Mouse (Mus musculus): ENCODE results near the gene Usp45. TPM values are rescaled to one million over a fixed set of nuclear protein-coding genes. Genes with fewer than 3 reads are reported as not detected.

Usp45 gene
- polyA plus RNA-seq, 1 experiment = 22.5 TPM

DNA sequence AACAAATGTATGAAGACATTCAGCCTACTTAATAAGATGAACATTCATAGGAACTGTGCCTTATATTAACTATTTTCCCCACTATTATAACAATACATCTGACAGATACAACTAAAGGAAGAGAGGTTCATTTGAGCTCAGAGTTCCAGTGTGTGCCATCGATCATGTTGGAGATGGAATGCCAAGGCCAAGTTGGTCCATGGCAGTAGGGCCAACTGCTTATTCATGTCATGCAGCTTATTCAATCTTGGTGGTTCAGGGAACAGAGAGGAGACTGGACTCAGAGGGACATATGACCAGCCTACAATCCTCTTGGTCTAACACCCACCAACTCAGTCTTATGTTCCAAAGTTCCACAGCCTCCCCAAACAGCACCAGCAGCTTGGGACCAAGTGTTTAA is 34.1 kb downstream of the Usp45 start:
- no peaks in the 10 kb centered on the region for H3K27me3 ChIP-seq (ENCODE audit: control insufficient read depth, insufficient read depth, low read length)
- WGBS = 100% methylated on average over 1 of the region's 1 CpGs
- H3K4me1 ChIP-seq (ENCODE audit: control insufficient read depth, insufficient read depth, low read length) = no peaks in the 10 kb centered on the region
- no peak overlapping the region for H3K27ac ChIP-seq (ENCODE audit: insufficient read depth, low read length)
- DNase-seq = no peak
- no peak for TF ChIP-seq POLR2A (IDR thresholded peaks at IDR 0.05; ENCODE audit: borderline replicate concordance, insufficient read depth, low read length)
- TF ChIP-seq CTCF (IDR thresholded peaks at IDR 0.05; ENCODE audit: borderline replicate concordance, insufficient read depth, low read depth, low read length) = no peak
- H3K4me3 ChIP-seq (replicated peaks; ENCODE audit: insufficient read depth, low read depth, low read length) = no peak overlapping the region

- Histone ChIP-seq H3K4me3 (replicated peaks; ENCODE audit: insufficient read depth, low read depth, low read length) (no peak overlapping the region), H3K27ac (ENCODE audit: insufficient read depth, low read length) (no peak overlapping the region), H3K27me3 (ENCODE audit: control insufficient read depth, insufficient read depth, low read length) (no peaks in the 10 kb centered on the region), H3K4me1 (ENCODE audit: control insufficient read depth, insufficient read depth, low read length) (no peaks in the 10 kb centered on the region)
- TF ChIP-seq CTCF (IDR thresholded peaks at IDR 0.05; ENCODE audit: borderline replicate concordance, insufficient read depth, low read depth, low read length) (no peak), POLR2A (IDR thresholded peaks at IDR 0.05; ENCODE audit: borderline replicate concordance, insufficient read depth, low read length) (no peak)
- WGBS = 97% methylated on average over 2 of the region's 2 CpGs
- DNase-seq = no peak
These were observed 34.7 kb downstream of the Usp45 start for GRCm38 (mm10) chr4:21801620-21802019.

DNA sequence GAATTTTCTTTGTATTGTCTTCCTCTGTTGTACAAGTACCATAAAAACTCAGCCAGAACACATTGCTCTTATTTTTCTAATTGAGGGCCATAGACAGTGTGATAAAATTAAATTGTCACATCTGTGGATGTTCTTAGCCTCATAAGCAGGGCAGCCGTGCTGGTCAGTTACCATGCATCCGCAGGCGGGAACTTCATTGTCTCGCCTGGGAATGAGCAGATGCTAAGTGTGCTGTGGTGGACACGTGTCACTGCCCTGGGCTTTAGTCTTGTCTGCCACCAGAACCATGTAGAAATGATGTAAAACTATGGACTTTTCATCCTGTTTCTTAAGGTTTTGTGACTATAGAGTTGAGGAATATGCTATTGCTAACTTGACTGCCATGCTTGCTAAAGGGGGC is 40.2 kb downstream of the Usp45 start:
- Histone ChIP-seq H3K4me3 (replicated peaks; ENCODE audit: insufficient read depth, low read depth, low read length) (no peak overlapping the region), H3K4me1 (ENCODE audit: control insufficient read depth, insufficient read depth, low read length) (no peaks in the 10 kb centered on the region), H3K27ac (ENCODE audit: insufficient read depth, low read length) (no peak overlapping the region), H3K27me3 (ENCODE audit: control insufficient read depth, insufficient read depth, low read length) (no peaks in the 10 kb centered on the region)
- TF ChIP-seq POLR2A (IDR thresholded peaks at IDR 0.05; ENCODE audit: borderline replicate concordance, insufficient read depth, low read length) (no peak), CTCF (IDR thresholded peaks at IDR 0.05; ENCODE audit: borderline replicate concordance, insufficient read depth, low read depth, low read length) (no peak)
- DNase-seq = no peak
- WGBS = 53% methylated on average over 5 of the region's 5 CpGs

- Histone ChIP-seq H3K27me3 (ENCODE audit: control insufficient read depth, insufficient read depth, low read length) (no peaks in the 10 kb centered on the region), H3K4me1 (ENCODE audit: control insufficient read depth, insufficient read depth, low read length) (no peaks in the 10 kb centered on the region), H3K27ac (ENCODE audit: insufficient read depth, low read length) (no peak overlapping the region), H3K4me3 (replicated peaks; ENCODE audit: insufficient read depth, low read depth, low read length) (no peak overlapping the region)
- WGBS = 94% methylated on average over 3 of the region's 3 CpGs
- no peak for DNase-seq
- TF ChIP-seq CTCF (IDR thresholded peaks at IDR 0.05; ENCODE audit: borderline replicate concordance, insufficient read depth, low read depth, low read length) (no peak), POLR2A (IDR thresholded peaks at IDR 0.05; ENCODE audit: borderline replicate concordance, insufficient read depth, low read length) (no peak)
These were observed 43.7 kb downstream of the Usp45 start for GRCm38 (mm10) chr4:21810608-21811007.

- no peaks in the 10 kb centered on the region for H3K27me3 ChIP-seq (ENCODE audit: control insufficient read depth, insufficient read depth, low read length)
- H3K4me3 ChIP-seq (replicated peaks; ENCODE audit: insufficient read depth, low read depth, low read length) = no peak overlapping the region
- H3K4me1 ChIP-seq (ENCODE audit: control insufficient read depth, insufficient read depth, low read length) = no peaks in the 10 kb centered on the region
- no peak for DNase-seq
- TF ChIP-seq CTCF (IDR thresholded peaks at IDR 0.05; ENCODE audit: borderline replicate concordance, insufficient read depth, low read depth, low read length) = no peak
- TF ChIP-seq POLR2A (IDR thresholded peaks at IDR 0.05; ENCODE audit: borderline replicate concordance, insufficient read depth, low read length) = no peak
- H3K27ac ChIP-seq (ENCODE audit: insufficient read depth, low read length) = no peak overlapping the region
- 90% methylated on average over 6 of the region's 6 CpGs for WGBS
These were observed 45.7 kb downstream of the Usp45 start for GRCm38 (mm10) chr4:21812635-21813034.

DNA sequence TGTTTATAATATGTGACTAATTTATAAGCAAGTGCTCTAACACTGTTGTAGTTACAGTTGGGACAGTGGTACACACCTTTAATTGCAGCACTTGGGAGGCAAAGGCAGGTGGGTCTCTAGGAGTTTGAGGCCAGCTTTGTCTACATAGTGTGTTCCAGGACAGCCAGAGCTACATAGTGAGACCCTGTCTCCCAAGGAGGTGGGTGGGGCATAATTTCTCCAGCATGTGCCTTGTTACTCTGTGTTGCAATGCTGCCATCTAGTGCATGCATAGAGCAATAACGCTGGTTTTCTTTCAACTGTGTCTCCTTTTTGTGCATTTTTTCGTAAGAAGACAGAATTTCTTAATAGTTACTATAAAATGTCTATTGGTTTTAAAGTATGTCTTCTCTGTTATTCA is 47.1 kb downstream of the Usp45 start:
- WGBS = 30% methylated on average over 2 of the region's 2 CpGs
- no peak overlapping the region for H3K27ac ChIP-seq (ENCODE audit: insufficient read depth, low read length)
- H3K4me1 ChIP-seq (ENCODE audit: control insufficient read depth, insufficient read depth, low read length) = no peaks in the 10 kb centered on the region
- DNase-seq = peak; percentile 24 to 29
- TF ChIP-seq POLR2A (IDR thresholded peaks at IDR 0.05; ENCODE audit: borderline replicate concordance, insufficient read depth, low read length) (no peak), CTCF (IDR thresholded peaks at IDR 0.05; ENCODE audit: borderline replicate concordance, insufficient read depth, low read depth, low read length) (peak; percentile 82)
- no peaks in the 10 kb centered on the region for H3K27me3 ChIP-seq (ENCODE audit: control insufficient read depth, insufficient read depth, low read length)
- no peak overlapping the region for H3K4me3 ChIP-seq (replicated peaks; ENCODE audit: insufficient read depth, low read depth, low read length)

- H3K27ac ChIP-seq (ENCODE audit: insufficient read depth, low read length) = no peak overlapping the region
- WGBS = 58% methylated on average over 2 of the region's 2 CpGs
- TF ChIP-seq POLR2A (IDR thresholded peaks at IDR 0.05; ENCODE audit: borderline replicate concordance, insufficient read depth, low read length) (no peak), CTCF (IDR thresholded peaks at IDR 0.05; ENCODE audit: borderline replicate concordance, insufficient read depth, low read depth, low read length) (no peak)
- H3K4me1 ChIP-seq (ENCODE audit: control insufficient read depth, insufficient read depth, low read length) = no peaks in the 10 kb centered on the region
- DNase-seq = no peak
- no peaks in the 10 kb centered on the region for H3K27me3 ChIP-seq (ENCODE audit: control insufficient read depth, insufficient read depth, low read length)
- H3K4me3 ChIP-seq (replicated peaks; ENCODE audit: insufficient read depth, low read depth, low read length) = no peak overlapping the region
These were observed 59.7 kb downstream of the Usp45 start for GRCm38 (mm10) chr4:21826616-21827015.

- no peaks in the 10 kb centered on the region for H3K4me1 ChIP-seq (ENCODE audit: control insufficient read depth, insufficient read depth, low read length)
- no peak overlapping the region for H3K4me3 ChIP-seq (replicated peaks; ENCODE audit: insufficient read depth, low read depth, low read length)
- WGBS = 96% methylated on average over 8 of the region's 8 CpGs
- H3K27me3 ChIP-seq (ENCODE audit: control insufficient read depth, insufficient read depth, low read length) = no peaks in the 10 kb centered on the region
- TF ChIP-seq POLR2A (IDR thresholded peaks at IDR 0.05; ENCODE audit: borderline replicate concordance, insufficient read depth, low read length) (no peak), CTCF (IDR thresholded peaks at IDR 0.05; ENCODE audit: borderline replicate concordance, insufficient read depth, low read depth, low read length) (no peak)
- no peak overlapping the region for H3K27ac ChIP-seq (ENCODE audit: insufficient read depth, low read length)
- DNase-seq = no peak
These were observed 65.9 kb downstream of the Usp45 start for GRCm38 (mm10) chr4:21832844-21833243.

Data from cerebellum, adult 2 months (tissue).